Mouse (Mus musculus) embryonic fibroblast, embryonic 13.5 days (primary cell): ENCODE data around the gene Samt4.
"Not testable (repeated sequence)": the region's sequence is repeated elsewhere in the genome, so short reads cannot be mapped to it uniquely, and the experiment has no call there.

Experiments
- CTCF ChIP-seq: IDR thresholded peaks from 2 replicates; pipeline ENCODE4 v1.5.1; 2011; ENCODE audit warnings: mild to moderate bottlenecking, control low read depth, low read length, moderate library complexity, borderline replicate concordance; ENCODE audit not compliant: insufficient read depth
- POLR2A ChIP-seq: IDR thresholded peaks from 2 replicates; pipeline ENCODE4 v1.6.1; 2011; ENCODE audit warnings: low read depth, mild to moderate bottlenecking, control low read depth, low read length, moderate library complexity

DNA sequence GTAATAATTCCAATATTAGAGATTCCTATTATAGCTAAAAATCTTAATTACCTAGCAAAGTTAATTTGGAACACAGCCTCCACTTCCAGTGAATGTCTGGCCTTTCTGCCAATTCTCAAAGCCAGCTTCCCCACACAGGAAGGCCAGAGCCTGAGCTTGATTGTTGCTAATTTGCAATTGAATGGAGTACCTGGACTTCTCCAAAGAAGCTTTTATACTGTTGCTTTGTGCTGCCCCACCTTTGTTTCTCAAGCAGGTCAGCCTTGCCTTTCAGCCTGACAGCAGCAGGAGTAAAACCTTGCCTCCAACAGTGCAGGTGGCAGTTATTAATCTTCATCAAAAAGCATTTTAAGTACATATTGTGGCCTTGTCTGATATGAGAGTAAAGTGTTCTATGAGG, 38.1 kb upstream of the Samt4 start:
- TF ChIP-seq POLR2A, CTCF: not testable (repeated sequence)
